Mouse (Mus musculus) spleen, adult 2 months (tissue): ENCODE measurements around the gene Neurod2.

Experiments used
- CTCF ChIP-seq: fragments of 200-500 bp; IDR thresholded peaks from 2 replicates; pipeline ENCODE4 v1.5.1; 2011; ENCODE audit warnings: mild to moderate bottlenecking, inconsistent platforms; ENCODE audit not compliant: insufficient read depth, insufficient read length, insufficient replicate concordance; ENCODE audit errors: extremely low read depth
- POLR2A ChIP-seq: fragments of 200-500 bp; IDR thresholded peaks from 2 replicates; pipeline ENCODE4 v1.6.1; 2011; ENCODE audit warnings: low read depth, low read length, inconsistent platforms

- TF ChIP-seq CTCF (no peak), POLR2A (no peak)
These were observed 8.4 kb downstream of the Neurod2 start for GRCm38 (mm10) chr11:98320806-98321676.
